Mouse (Mus musculus) cortical plate, adult 2 months (tissue): ENCODE measurements around the gene Sp1.

Source experiments
- CTCF ChIP-seq: fragments of 200-500 bp; IDR thresholded peaks from 2 replicates; pipeline ENCODE4 v1.5.1; 2011; ENCODE audit warnings: mild to moderate bottlenecking, control low read depth, low read length; ENCODE audit not compliant: insufficient read depth; ENCODE audit errors: extremely low read depth
- POLR2A ChIP-seq: fragments of 200-500 bp; IDR thresholded peaks from 2 replicates; pipeline ENCODE4 v1.6.1; 2011; ENCODE audit warnings: mild to moderate bottlenecking, low read length, control low read depth; ENCODE audit not compliant: insufficient read depth; ENCODE audit errors: extremely low read depth

DNA sequence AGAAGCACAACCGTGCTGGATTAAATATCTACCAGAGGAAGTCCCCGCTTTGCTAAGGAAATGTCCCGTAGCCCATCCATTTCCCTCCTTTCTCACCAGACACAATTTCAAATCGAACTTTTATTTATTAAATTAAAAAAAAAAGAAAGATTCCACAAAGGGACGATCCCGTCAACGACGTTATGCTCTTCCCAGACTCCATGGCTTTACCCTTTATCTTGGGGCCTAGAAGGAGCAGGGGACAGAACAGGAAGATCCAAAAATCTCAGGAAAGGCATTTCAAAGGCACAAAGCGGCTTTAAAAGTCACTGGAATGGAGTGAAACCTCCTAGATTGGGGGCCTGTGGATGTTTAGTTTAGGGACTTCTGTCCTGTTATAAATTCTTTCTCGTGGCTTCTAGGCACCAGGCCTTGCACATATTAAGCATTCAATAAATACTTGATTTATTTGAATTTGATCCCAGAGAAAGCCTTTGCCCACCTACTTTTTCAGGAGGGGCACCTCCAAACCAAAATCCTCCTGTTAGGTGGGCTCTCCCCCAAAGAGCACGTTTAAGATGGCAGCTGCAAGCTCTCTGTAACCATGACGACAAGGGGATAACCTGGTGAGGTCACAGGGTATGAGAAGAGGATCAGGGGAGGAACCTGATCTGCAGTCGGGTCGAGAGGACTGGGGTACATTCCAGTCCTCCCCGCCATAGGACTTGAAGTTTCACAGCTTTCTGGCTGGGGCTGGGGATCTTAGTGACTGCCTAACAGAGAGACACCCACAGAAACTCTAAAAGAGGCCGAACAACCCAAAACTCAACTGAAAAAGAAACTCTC lies 49.2 kb upstream of the Sp1 start:
- no peak for TF ChIP-seq POLR2A
- TF ChIP-seq CTCF, result no peak
